Mouse (Mus musculus): ENCODE results near the gene Uchl1. TPM values are rescaled to one million over a fixed set of nuclear protein-coding genes. Genes with fewer than 3 reads are reported as not detected.
A peak's percentile ranks its signal among the peaks of the same experiment; 100 is the strongest.

The Uchl1 gene
- total and polyA plus RNA-seq, 2 experiments from 2014 or later, result 1,819 to 2,098 TPM

GRCm38 (mm10) chr5:66685930-66686329, 10.0 kb downstream of the Uchl1 start:
- ATAC-seq (ENCODE audit: low FRiP score) (no peak), DNase-seq (ENCODE audit: low spot score) (no peak)
- H3K27ac ChIP-seq (ENCODE audit: low read depth, low read length), result no peak overlapping the region
- no peak overlapping the region for H3K4me3 ChIP-seq (ENCODE audit: low read depth, low read length)
- peaks cover 74% of the 10 kb centered on the region for H3K36me3 ChIP-seq (ENCODE audit: insufficient read depth, low read length)
- no peak overlapping the region for H3K4me2 ChIP-seq (ENCODE audit: low read depth, low read length, poor library complexity, severe bottlenecking)
- H3K9me3 ChIP-seq (ENCODE audit: low read length), result no peaks in the 10 kb centered on the region
- no peaks in the 10 kb centered on the region for H3K4me1 ChIP-seq (ENCODE audit: insufficient read depth, low read length)
- no peak overlapping the region for H3K9ac ChIP-seq (replicated peaks; ENCODE audit: low read length, poor library complexity, severe bottlenecking)
- TF ChIP-seq CTCF (IDR thresholded peaks at IDR 0.05), result no peak
- WGBS, result 74% methylated on average over 2 of the region's 2 CpGs
- no peaks in the 10 kb centered on the region for H3K27me3 ChIP-seq (ENCODE audit: insufficient read depth, low read length)

GRCm38 (mm10) chr5:66686863-66687262, 11.0 kb downstream of the Uchl1 start:
- no peak for ATAC-seq (ENCODE audit: low FRiP score)
- no peak for DNase-seq (ENCODE audit: low spot score)
- peak; percentile 35 for TF ChIP-seq CTCF (IDR thresholded peaks at IDR 0.05)
- Histone ChIP-seq H3K9me3 (ENCODE audit: low read length) (no peaks in the 10 kb centered on the region), H3K27ac (ENCODE audit: low read depth, low read length) (no peak overlapping the region), H3K4me2 (ENCODE audit: low read depth, low read length, poor library complexity, severe bottlenecking) (no peak overlapping the region), H3K27me3 (ENCODE audit: insufficient read depth, low read length) (no peaks in the 10 kb centered on the region), H3K4me3 (ENCODE audit: low read depth, low read length) (no peak overlapping the region), H3K4me1 (ENCODE audit: insufficient read depth, low read length) (no peaks in the 10 kb centered on the region), H3K9ac (replicated peaks; ENCODE audit: low read length, poor library complexity, severe bottlenecking) (no peak overlapping the region), H3K36me3 (ENCODE audit: insufficient read depth, low read length) (peaks cover 65% of the 10 kb centered on the region)
- 86% methylated on average over 13 of the region's 13 CpGs for WGBS

GRCm38 (mm10) chr5:66687737-66688136, 11.8 kb downstream of the Uchl1 start:
- TF ChIP-seq CTCF (IDR thresholded peaks at IDR 0.05), result no peak
- no peak for ATAC-seq (ENCODE audit: low FRiP score)
- DNase-seq (ENCODE audit: low spot score), result no peak
- H3K36me3 ChIP-seq (ENCODE audit: insufficient read depth, low read length), result peaks cover 57% of the 10 kb centered on the region
- no peaks in the 10 kb centered on the region for H3K27me3 ChIP-seq (ENCODE audit: insufficient read depth, low read length)
- no peak overlapping the region for H3K9ac ChIP-seq (replicated peaks; ENCODE audit: low read length, poor library complexity, severe bottlenecking)
- H3K4me3 ChIP-seq (ENCODE audit: low read depth, low read length), result no peak overlapping the region
- no peak overlapping the region for H3K4me2 ChIP-seq (ENCODE audit: low read depth, low read length, poor library complexity, severe bottlenecking)
- 88% methylated on average over 9 of the region's 9 CpGs for WGBS
- no peak overlapping the region for H3K27ac ChIP-seq (ENCODE audit: low read depth, low read length)
- H3K9me3 ChIP-seq (ENCODE audit: low read length), result no peaks in the 10 kb centered on the region
- no peaks in the 10 kb centered on the region for H3K4me1 ChIP-seq (ENCODE audit: insufficient read depth, low read length)

GRCm38 (mm10) chr5:66688286-66688685, 12.4 kb downstream of the Uchl1 start:
- 95% methylated on average over 5 of the region's 5 CpGs for WGBS
- H3K36me3 ChIP-seq (ENCODE audit: insufficient read depth, low read length), result peaks cover 52% of the 10 kb centered on the region
- no peak for ATAC-seq (ENCODE audit: low FRiP score)

GRCm38 (mm10) chr5:66689796-66690195, 13.9 kb downstream of the Uchl1 start:
- no peak overlapping the region for H3K4me3 ChIP-seq (ENCODE audit: low read depth, low read length)
- H3K27ac ChIP-seq (ENCODE audit: low read depth, low read length), result no peak overlapping the region
- ATAC-seq (ENCODE audit: low FRiP score) (no peak), DNase-seq (ENCODE audit: low spot score) (no peak)
- WGBS, result 90% methylated on average over 9 of the region's 9 CpGs
- no peak overlapping the region for H3K9ac ChIP-seq (replicated peaks; ENCODE audit: low read length, poor library complexity, severe bottlenecking)
- H3K36me3 ChIP-seq (ENCODE audit: insufficient read depth, low read length), result peaks cover 37% of the 10 kb centered on the region
- no peaks in the 10 kb centered on the region for H3K9me3 ChIP-seq (ENCODE audit: low read length)
- no peaks in the 10 kb centered on the region for H3K4me1 ChIP-seq (ENCODE audit: insufficient read depth, low read length)
- H3K27me3 ChIP-seq (ENCODE audit: insufficient read depth, low read length), result no peaks in the 10 kb centered on the region
- no peak for TF ChIP-seq CTCF (IDR thresholded peaks at IDR 0.05)
- no peak overlapping the region for H3K4me2 ChIP-seq (ENCODE audit: low read depth, low read length, poor library complexity, severe bottlenecking)

More at GRCm38 (mm10) chr5:66688286-66688685, 12.4 kb downstream of the Uchl1 start:
- no peak overlapping the region for H3K27ac ChIP-seq (ENCODE audit: low read depth, low read length)
- no peak overlapping the region for H3K4me2 ChIP-seq (ENCODE audit: low read depth, low read length, poor library complexity, severe bottlenecking)
- no peak for TF ChIP-seq CTCF (IDR thresholded peaks at IDR 0.05)
- DNase-seq (ENCODE audit: low spot score), result no peak
- no peak overlapping the region for H3K4me3 ChIP-seq (ENCODE audit: low read depth, low read length)
- H3K9me3 ChIP-seq (ENCODE audit: low read length), result no peaks in the 10 kb centered on the region
- H3K4me1 ChIP-seq (ENCODE audit: insufficient read depth, low read length), result no peaks in the 10 kb centered on the region
- H3K27me3 ChIP-seq (ENCODE audit: insufficient read depth, low read length), result no peaks in the 10 kb centered on the region
- no peak overlapping the region for H3K9ac ChIP-seq (replicated peaks; ENCODE audit: low read length, poor library complexity, severe bottlenecking)

- H3K4me2 ChIP-seq (ENCODE audit: low read depth, low read length, poor library complexity, severe bottlenecking), result no peak overlapping the region
- H3K9me3 ChIP-seq (ENCODE audit: low read length), result no peaks in the 10 kb centered on the region
- H3K4me1 ChIP-seq (ENCODE audit: insufficient read depth, low read length), result no peaks in the 10 kb centered on the region
Measured at GRCm38 (mm10) chr5:66693231-66693630, 17.3 kb downstream of the Uchl1 start.

More at GRCm38 (mm10) chr5:66693231-66693630, 17.3 kb downstream of the Uchl1 start:
- Histone ChIP-seq H3K9ac (replicated peaks; ENCODE audit: low read length, poor library complexity, severe bottlenecking) (no peak overlapping the region), H3K27me3 (ENCODE audit: insufficient read depth, low read length) (no peaks in the 10 kb centered on the region), H3K4me3 (ENCODE audit: low read depth, low read length) (no peak overlapping the region), H3K36me3 (ENCODE audit: insufficient read depth, low read length) (peaks cover 12% of the 10 kb centered on the region), H3K27ac (ENCODE audit: low read depth, low read length) (no peak overlapping the region)
- TF ChIP-seq CTCF (IDR thresholded peaks at IDR 0.05), result no peak
- ATAC-seq (ENCODE audit: low FRiP score), result no peak
- no peak for DNase-seq (ENCODE audit: low spot score)
- 74% methylated on average over 4 of the region's 4 CpGs for WGBS

All from midbrain, postnatal 0 days (tissue).